Mouse (Mus musculus): ENCODE measurements around the gene Cdh15. TPM values are rescaled to one million over a fixed set of nuclear protein-coding genes. Genes with fewer than 3 reads are reported as not detected.

Cdh15 gene
- polyA plus RNA-seq, 1 experiment from 2014 or later: 1.4 TPM

Other genes starting within 250 kb of the Cdh15 start
- gene Galns, start 236.5 kb upstream of the Cdh15 start, polyA plus RNA-seq (2014; fragmentation: Nextera tagmentation; extraction: Ambion mirVana): 3.5 and 4.3 TPM in 2 replicates
- gene Trappc2l, start 236.3 kb upstream of the Cdh15 start, polyA plus RNA-seq (2014; fragmentation: Nextera tagmentation; extraction: Ambion mirVana): 111 and 150 TPM in 2 replicates
- gene Pabpn1l, start 225.2 kb upstream of the Cdh15 start, polyA plus RNA-seq (2014; fragmentation: Nextera tagmentation; extraction: Ambion mirVana): not detected in 2 replicates
- gene Cbfa2t3, start 148.9 kb upstream of the Cdh15 start, polyA plus RNA-seq (2014; fragmentation: Nextera tagmentation; extraction: Ambion mirVana): 10.4 and 11.5 TPM in 2 replicates
- gene Acsf3, start 72.5 kb upstream of the Cdh15 start, polyA plus RNA-seq (2014; fragmentation: Nextera tagmentation; extraction: Ambion mirVana): 13.7 and 15.8 TPM in 2 replicates
- gene Ankrd11, start 194.3 kb downstream of the Cdh15 start, polyA plus RNA-seq (2014; fragmentation: Nextera tagmentation; extraction: Ambion mirVana): 32.1 and 34.9 TPM in 2 replicates
- gene Spg7, start 215.0 kb downstream of the Cdh15 start, polyA plus RNA-seq (2014; fragmentation: Nextera tagmentation; extraction: Ambion mirVana): 34.2 and 38.2 TPM in 2 replicates